Comparison of ENCODE assay signal across 8 mouse cellular contexts in the genomic region with DNA sequence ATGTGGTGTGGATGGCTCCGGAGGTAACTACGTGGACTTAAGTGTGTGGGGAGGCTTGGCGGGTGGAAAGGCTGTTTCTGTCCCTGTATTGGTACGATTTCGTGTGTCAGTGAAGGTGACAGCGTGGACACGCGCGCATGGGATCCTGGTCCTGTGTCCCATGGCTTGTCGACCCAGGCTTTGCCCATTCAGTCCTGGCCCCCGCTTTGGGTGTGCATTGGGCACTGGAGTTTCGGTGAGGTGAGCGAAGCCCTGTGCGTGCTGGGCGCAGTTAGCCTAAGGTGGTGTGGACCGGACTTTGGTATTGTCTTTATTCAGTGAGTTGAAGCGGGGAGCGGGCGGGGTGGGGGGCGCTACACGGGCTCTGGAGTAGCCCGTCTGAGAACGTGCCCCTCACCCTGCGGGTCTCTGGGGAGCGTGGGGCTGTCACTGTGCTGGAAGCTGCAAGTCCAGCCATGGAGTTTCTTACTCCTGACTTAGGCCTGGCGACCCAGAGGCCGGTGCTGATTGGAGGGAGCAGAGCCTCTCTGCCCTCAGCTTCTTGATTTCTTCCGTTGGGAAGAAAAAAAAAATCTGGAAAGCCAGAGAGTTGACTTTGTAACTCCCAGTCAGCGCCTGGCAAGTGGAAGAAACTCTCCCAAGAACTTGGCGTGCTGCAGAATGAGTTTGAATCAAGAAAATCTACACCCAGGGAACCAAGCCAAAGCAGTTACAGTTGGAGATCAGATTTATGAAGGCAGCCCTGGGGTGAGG. TPM values are rescaled to one million over a fixed set of nuclear protein-coding genes. Genes with fewer than 3 reads are reported as not detected.
DNase-seq lines count a peak whose midpoint lies in the region; ATAC-seq and TF ChIP-seq lines count a peak whose summit lies in the region.

No protein-coding gene starts in this region.

- no peak for TF ChIP-seq CTCF in lung, postnatal 0 days (IDR thresholded peaks at IDR 0.05)

- TF ChIP-seq EP300 in lung, postnatal 0 days (IDR thresholded peaks at IDR 0.05), result no peak

- no peak for ATAC-seq in lung, postnatal 0 days
- ATAC-seq in megakaryocyte progenitor cell, adult 5-6 weeks (replicated peaks; ENCODE audit: poor library complexity), result no peak

- peaks cover 8% of the 10 kb centered on the region; the same call in 1 of the 2 replicates for H3K4me1 ChIP-seq in lung, postnatal 0 days (ENCODE audit: insufficient read depth, low read depth, low read length)

- no peaks in the 10 kb centered on the region for H3K27me3 ChIP-seq in lung, postnatal 0 days (replicated peaks; ENCODE audit: insufficient read depth, low read length)

- WGBS in lung, postnatal 0 days, result 5% methylated on average over 30 of the region's 30 CpGs

- H3K9ac ChIP-seq in lung, postnatal 0 days (replicated peaks; ENCODE audit: low read depth), result peak overlapping the region; percentile 76

- no peaks in the 10 kb centered on the region for H3K9me3 ChIP-seq in lung, postnatal 0 days (ENCODE audit: low read length)

- H3K36me3 ChIP-seq in lung, postnatal 0 days (ENCODE audit: insufficient read depth, low read length), result no peaks in the 10 kb centered on the region

- peak overlapping the region; percentile 81 for H3K4me3 ChIP-seq in lung, postnatal 0 days (ENCODE audit: low read depth, low read length)

- peak overlapping the region; percentile 43 for H3K27ac ChIP-seq in lung, postnatal 0 days (ENCODE audit: low read length)

- peak overlapping the region; percentile 86 for H3K4me2 ChIP-seq in lung, postnatal 0 days (replicated peaks; ENCODE audit: low read depth, low read length)

- peak; percentile 44 to 77 for DNase-seq in adrenal gland, adult (ENCODE audit: inconsistent age in 2 of 2, low spot score in 1 of 2)
- DNase-seq in adrenal gland, postnatal 4 days (ENCODE audit: low spot score in 2 of 2), result no peak
- peak; percentile 45 for DNase-seq in embryo, embryonic 10 days (ENCODE audit: low spot score)
- peak; percentile 68 to 71 for DNase-seq in heart, adult 9 months (ENCODE audit: low spot score in 2 of 2)
- peak; percentile 49 to 56 for DNase-seq in kidney, adult 8-10 months
- peak; percentile 77 for DNase-seq in lung, postnatal 0 days (ENCODE audit: low spot score)
- peak; percentile 29 to 57 for DNase-seq in urinary bladder, postnatal 36 days (ENCODE audit: low spot score in 2 of 2)

RNA-seq across cellular contexts. Expression of gene Afap1, which starts 1.4 kb away (rescaled TPM):
- 10 to 100 TPM; 34.4 to 44.0 TPM for total RNA-seq in adrenal gland, postnatal 4 days (2021)
- 12.9 and 14.7 TPM in 2 replicates for polyA plus RNA-seq in lung, postnatal 0 days (2015; fragmentation: Nextera tagmentation; extraction: Ambion mirVana)
- 27.9 and 31.9 TPM in 2 replicates for total RNA-seq in megakaryocyte progenitor cell, adult 5-6 weeks (2015)
- total RNA-seq in megakaryocyte progenitor cell, adult 5-6 weeks (2017), result 15.5 and 16.8 TPM in 2 replicates

Comparison
In these comparisons a context has a peak if more than half of its experiments do, and no peak if none do; other contexts are left out.
1. DNase-seq: peak in adrenal gland, adult (2 of 2), embryo, embryonic 10 days (single experiment), heart, adult 9 months (2 of 2), kidney, adult 8-10 months (2 of 2), lung, postnatal 0 days (single experiment) and urinary bladder, postnatal 36 days (2 of 2); none in adrenal gland, postnatal 4 days (0 of 2).